Comparison of ENCODE assay signal across 8 mouse cellular contexts in the genomic region with DNA sequence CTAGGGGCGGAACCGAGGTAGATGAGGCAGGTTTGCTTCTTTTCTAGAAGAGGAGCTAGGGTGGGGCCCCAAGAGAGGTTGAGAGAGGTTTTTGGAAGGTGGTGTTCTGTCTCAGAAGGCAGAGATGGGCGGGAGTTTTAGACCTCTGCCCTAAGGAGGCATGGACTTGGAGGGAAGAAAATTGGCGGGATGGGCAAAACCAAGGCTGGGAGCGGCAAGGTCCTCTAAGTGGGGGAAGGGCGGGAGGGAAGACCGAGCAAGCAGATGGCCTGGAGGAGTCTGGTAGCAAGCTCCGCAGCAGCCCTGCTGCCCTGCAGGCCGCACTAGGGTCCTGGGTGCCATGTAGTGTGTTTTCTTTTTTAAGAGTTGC. TPM values are rescaled to one million over a fixed set of nuclear protein-coding genes. Genes with fewer than 3 reads are reported as not detected.
DNase-seq lines count a peak whose midpoint lies in the region; ATAC-seq and TF ChIP-seq lines count a peak whose summit lies in the region.

No protein-coding gene starts in this region.

- intact Hi-C loops in gastrocnemius, adult 2 months (cut with DNase I): no loop called here
- intact Hi-C loops in gastrocnemius, postnatal 36 days (cut with DNase I): no loop called here

- TF ChIP-seq CTCF in gastrocnemius, adult 2 months (IDR thresholded peaks at IDR 0.05): no peak
- no peak for TF ChIP-seq CTCF in thymus, adult 2 months (IDR thresholded peaks at IDR 0.05; ENCODE audit: borderline replicate concordance, control insufficient read depth, extremely low read depth, insufficient read depth, low read length, poor library complexity)
- no peak for TF ChIP-seq CTCF in liver, embryonic 14.5 days (IDR thresholded peaks at IDR 0.05; ENCODE audit: low read depth)

- ATAC-seq in liver, embryonic 14.5 days (ENCODE audit: insufficient read depth): peak; percentile 59

- WGBS in thymus, adult 2 months: 7% methylated on average over 9 of the region's 9 CpGs
- 0% methylated on average over 9 of the region's 9 CpGs for WGBS in liver, embryonic 14.5 days (ENCODE audit: insufficient replicate concordance)

- H3K4me3 ChIP-seq in gastrocnemius, adult 2 months: peak overlapping the region; percentile 71
- H3K4me3 ChIP-seq in thymus, adult 2 months (ENCODE audit: control insufficient read depth, insufficient read depth, low read length): peak overlapping the region; percentile 40; the same call in 1 of the 2 replicates
- peak overlapping the region; percentile 45 to 55 for H3K4me3 ChIP-seq in liver, embryonic 14.5 days (ENCODE audit: insufficient read depth in 1 of 2, low read depth in 2 of 2, low read length in 2 of 2)

- no peaks in the 10 kb centered on the region for H3K36me3 ChIP-seq in thymus, adult 2 months (ENCODE audit: control insufficient read depth, insufficient read depth, low read length)
- H3K36me3 ChIP-seq in liver, embryonic 14.5 days (replicated peaks; ENCODE audit: control insufficient read depth, insufficient read depth, low read depth): no peaks in the 10 kb centered on the region

- no peaks in the 10 kb centered on the region for H3K9me3 ChIP-seq in liver, embryonic 14.5 days (ENCODE audit: control insufficient read depth, low read length)

- TF ChIP-seq POLR2A in thymus, adult 2 months (IDR thresholded peaks at IDR 0.05; ENCODE audit: control insufficient read depth, extremely low read depth, insufficient read depth, low read length, poor library complexity): no peak

- H3K9ac ChIP-seq in liver, embryonic 14.5 days (replicated peaks): no peak overlapping the region

- H3K4me1 ChIP-seq in thymus, adult 2 months (replicated peaks; ENCODE audit: control insufficient read depth, insufficient read depth, low read length): peaks cover 11% of the 10 kb centered on the region
- H3K4me1 ChIP-seq in liver, embryonic 14.5 days (replicated peaks; ENCODE audit: control insufficient read depth in 2 of 2, insufficient read depth in 2 of 2, low read length in 1 of 2): peaks cover 7 to 10% of the 10 kb centered on the region in 2 experiments

- no peak for DNase-seq in gastrocnemius, adult 2 months
- DNase-seq in gastrocnemius, postnatal 36 days: no peak
- DNase-seq in thymus, adult 2 months: no peak
- no peak for DNase-seq in thymus, postnatal 14 days
- no peak for DNase-seq in liver, embryonic 14.5 days (ENCODE audit: low read depth in 3 of 3, low spot score in 3 of 3)
- no peak for DNase-seq in frontal cortex, postnatal 25 days (ENCODE audit: low spot score in 2 of 2)
- DNase-seq in cerebellum, postnatal 10 days: no peak
- no peak for DNase-seq in ovary, postnatal 10 days (ENCODE audit: low spot score)

- no peak for TF ChIP-seq EP300 in liver, embryonic 14.5 days (IDR thresholded peaks at IDR 0.05; ENCODE audit: low read depth)

- H3K27me3 ChIP-seq in thymus, adult 2 months (ENCODE audit: control insufficient read depth, insufficient read depth, low read length): peaks cover 10% of the 10 kb centered on the region; the same call in 1 of the 2 replicates
- peaks cover 2% of the 10 kb centered on the region for H3K27me3 ChIP-seq in liver, embryonic 14.5 days (ENCODE audit: control insufficient read depth, insufficient read depth, low read length)

- H3K4me2 ChIP-seq in liver, embryonic 14.5 days (ENCODE audit: low read depth): peak overlapping the region; percentile 74

- H3K27ac ChIP-seq in gastrocnemius, adult 2 months: no peak overlapping the region; the same call in 1 of the 2 replicates
- H3K27ac ChIP-seq in thymus, adult 2 months (ENCODE audit: control insufficient read depth, insufficient read depth, low read length): no peak overlapping the region
- H3K27ac ChIP-seq in liver, embryonic 14.5 days: no peak overlapping the region

RNA-seq across cellular contexts. Expression of a gene that starts 53.5 kb away (rescaled TPM):
- total RNA-seq in gastrocnemius, adult 2 months (2021): 10 to 100 TPM; 11.5 to 17.9 TPM
- 10 to 100 TPM; 12.9 to 13.2 TPM for total RNA-seq in gastrocnemius, postnatal 36 days (2021)
- polyA plus RNA-seq in thymus, adult 2 months (2012; rRNA removed): 2.4 and 2.9 TPM in 2 replicates
- 0.39 and 0.79 TPM in 2 replicates for polyA plus RNA-seq in liver, embryonic 14.5 days (2012; rRNA removed)
- polyA plus RNA-seq in liver, embryonic 14.5 days (2014; fragmentation: Nextera tagmentation; extraction: Ambion mirVana): not detected in 2 replicates
